Mouse (Mus musculus) ES-Bruce4 (cell line): ENCODE data around the gene Ankrd37.

ENCODE experiments used
- CTCF ChIP-seq: IDR thresholded peaks from one replicate; pipeline ENCODE4 v1.8.1; 2011; ENCODE audit warnings: low read depth, low read length
- POLR2A ChIP-seq: IDR thresholded peaks from one replicate; pipeline ENCODE4 v1.8.1; 2011; ENCODE audit warnings: low read length; ENCODE audit not compliant: insufficient read depth

DNA sequence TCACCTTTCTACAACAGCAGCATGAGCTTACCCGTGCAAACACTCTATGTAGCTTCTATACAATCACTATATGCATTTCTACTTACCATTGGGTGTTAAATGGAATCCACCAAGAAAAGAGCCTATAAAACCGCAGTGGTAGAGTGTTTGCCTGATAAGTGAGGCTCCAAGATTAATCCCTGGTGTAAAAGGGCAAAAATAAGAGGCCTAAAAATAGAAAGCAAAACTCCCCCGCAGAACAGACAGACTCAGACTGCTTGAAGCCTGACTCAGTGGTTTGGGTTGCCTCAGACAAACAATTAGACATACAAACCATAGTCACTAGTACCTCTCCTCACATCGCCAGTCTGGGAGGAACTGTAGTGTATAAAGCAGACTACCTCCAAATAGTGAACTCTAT, at the start of gene Ankrd37:
- TF ChIP-seq CTCF (no peak), POLR2A (no peak)
